In genomic region chr14:100461141-100462043, GRCm38 (mm10) we compare ENCODE assay signal across 9 mouse cellular contexts.
DNase-seq lines count a peak whose midpoint lies in the region; ATAC-seq and TF ChIP-seq lines count a peak whose summit lies in the region.
"Had no signal": no experiment of that assay in that cellular context is flagged by ENCODE, and none has a peak within 500 bp of the region (broad histone marks: within the 10 kb centered on the region; RNA-seq: fewer than 3 reads in every experiment).

No protein-coding gene starts in this region.

- H3K4me1 ChIP-seq in hindbrain, postnatal 0 days (ENCODE audit: insufficient read depth, low read length), result peaks cover 29% of the 10 kb centered on the region
- peaks cover 44% of the 10 kb centered on the region for H3K4me1 ChIP-seq in midbrain, embryonic 13.5 days (replicated peaks)
- peaks cover 16% of the 10 kb centered on the region; the same call in 1 of the 2 replicates for H3K4me1 ChIP-seq in stomach, embryonic 15.5 days

- WGBS in hindbrain, postnatal 0 days, result 15% methylated on average over 12 of the region's 12 CpGs
- WGBS in midbrain, embryonic 13.5 days, result 38% methylated on average over 12 of the region's 12 CpGs
- 41% methylated on average over 12 of the region's 12 CpGs for WGBS in stomach, embryonic 15.5 days

- no peaks in the 10 kb centered on the region for H3K36me3 ChIP-seq in hindbrain, postnatal 0 days (ENCODE audit: insufficient read depth, low read length)
- H3K36me3 ChIP-seq in midbrain, embryonic 13.5 days, result no peaks in the 10 kb centered on the region
- H3K36me3 ChIP-seq in stomach, embryonic 15.5 days, result no peaks in the 10 kb centered on the region

- peak overlapping the region; percentile 34 for H3K9ac ChIP-seq in hindbrain, postnatal 0 days (replicated peaks; ENCODE audit: low read length)
- 0 out of 2 replicates have a peak overlapping the region, but pooled peaks have one; percentile 24 for H3K9ac ChIP-seq in midbrain, embryonic 13.5 days (replicated peaks)
- no peak overlapping the region for H3K9ac ChIP-seq in stomach, embryonic 15.5 days
- H3K9ac ChIP-seq: liver, embryonic 14.5 days had no signal

- DNase-seq in adrenal gland, postnatal 10 days, result peak; percentile 36
- no peak for DNase-seq in adrenal gland, adult 18-20 months (ENCODE audit: low spot score in 2 of 2)
- DNase-seq in gastrocnemius, postnatal 10 days, result peak; percentile 29
- peak; percentile 91 for DNase-seq in hindbrain, postnatal 0 days (ENCODE audit: low spot score)
- peak; percentile 30 to 88 for DNase-seq in left cerebral cortex, adult 8-10 months (ENCODE audit: low spot score in 2 of 2)

- H3K4me3 ChIP-seq in hindbrain, postnatal 0 days (ENCODE audit: low read length), result 0 out of 2 replicates have a peak overlapping the region, but pooled peaks have one; percentile 1
- no peak overlapping the region for H3K4me3 ChIP-seq in midbrain, embryonic 13.5 days (replicated peaks)
- no peak overlapping the region for H3K4me3 ChIP-seq in stomach, embryonic 15.5 days (replicated peaks)

- ATAC-seq in common myeloid progenitor, adult 5-6 weeks (replicated peaks; ENCODE audit: low read depth, poor library complexity, severe bottlenecking), result peak; percentile 87
- peak; percentile 95 for ATAC-seq in hindbrain, postnatal 0 days
- ATAC-seq in midbrain, embryonic 13.5 days, result peak; percentile 86
- peak; percentile 67; the same call in 1 of the 2 replicates for ATAC-seq in stomach, embryonic 15.5 days (ENCODE audit: insufficient read depth, low FRiP score, low read depth)

- H3K4me2 ChIP-seq in hindbrain, postnatal 0 days (ENCODE audit: low read depth, low read length), result peak overlapping the region; percentile 40
- H3K4me2 ChIP-seq in midbrain, embryonic 13.5 days (replicated peaks), result peak overlapping the region; percentile 34
- H3K4me2 ChIP-seq in stomach, embryonic 15.5 days, result 0 out of 2 replicates have a peak overlapping the region, but pooled peaks have one; percentile 1

- H3K27ac ChIP-seq in hindbrain, postnatal 0 days, result peak overlapping the region; percentile 80
- H3K27ac ChIP-seq in midbrain, embryonic 13.5 days, result peak overlapping the region; percentile 83
- H3K27ac ChIP-seq in stomach, embryonic 15.5 days, result no peak overlapping the region
- H3K27ac ChIP-seq: liver, embryonic 14.5 days had no signal

- no peak; the same call in 1 of the 2 replicates for TF ChIP-seq CTCF in hindbrain, postnatal 0 days (IDR thresholded peaks at IDR 0.05; ENCODE audit: low read depth)

- H3K9me3 ChIP-seq in hindbrain, postnatal 0 days (ENCODE audit: low read length), result no peaks in the 10 kb centered on the region
- H3K9me3 ChIP-seq in midbrain, embryonic 13.5 days, result no peaks in the 10 kb centered on the region
- H3K9me3 ChIP-seq in stomach, embryonic 15.5 days, result no peaks in the 10 kb centered on the region

- no peaks in the 10 kb centered on the region for H3K27me3 ChIP-seq in hindbrain, postnatal 0 days (ENCODE audit: insufficient read depth, low read length)
- H3K27me3 ChIP-seq in midbrain, embryonic 13.5 days, result no peaks in the 10 kb centered on the region
- no peaks in the 10 kb centered on the region for H3K27me3 ChIP-seq in stomach, embryonic 15.5 days (replicated peaks)

Comparison
In these comparisons a context has a peak if more than half of its experiments do, and no peak if none do; other contexts are left out.
1. DNase-seq: peak in adrenal gland, postnatal 10 days (single experiment), gastrocnemius, postnatal 10 days (single experiment), hindbrain, postnatal 0 days (single experiment) and left cerebral cortex, adult 8-10 months (2 of 2); none in adrenal gland, adult 18-20 months (0 of 2).
2. Peak in every context shown above with its lines, with median percentiles within 50 percentile points of each other: ATAC-seq and H3K4me2 ChIP-seq.